Mouse (Mus musculus) small intestine, adult 2 months (tissue): ENCODE measurements around the gene Ifi27l2b.

Source experiments
- CTCF ChIP-seq: fragments of 200-500 bp; IDR thresholded peaks from 2 replicates; pipeline ENCODE4 v1.5.1; 2012; ENCODE audit warnings: low read depth, mild to moderate bottlenecking, control low read depth, inconsistent platforms, low read length, moderate library complexity, mixed read lengths; ENCODE audit not compliant: insufficient replicate concordance, insufficient read length; ENCODE audit errors: extremely low read depth
- POLR2A ChIP-seq: fragments of 200-500 bp; IDR thresholded peaks from 2 replicates; pipeline ENCODE4 v1.6.1; 2012; ENCODE audit warnings: low read depth, mild to moderate bottlenecking, control low read depth, inconsistent platforms, low read length, moderate library complexity

- TF ChIP-seq CTCF (no peak), POLR2A (no peak)
Measured at GRCm38 (mm10) chr12:103504402-103504801, 47.4 kb upstream of the Ifi27l2b start.
